ENCODE assay signal across 29 mouse cellular contexts in genomic region chr4:137577486-137577885, GRCm38 (mm10). TPM values are rescaled to one million over a fixed set of nuclear protein-coding genes. Genes with fewer than 3 reads are reported as not detected.
A peak's percentile ranks its signal among the peaks of the same experiment; 100 is the strongest.
DNase-seq lines count a peak whose midpoint lies in the region; ATAC-seq and TF ChIP-seq lines count a peak whose summit lies in the region.
"Had no signal": no experiment of that assay in that cellular context is flagged by ENCODE, and none has a peak within 500 bp of the region (broad histone marks: within the 10 kb centered on the region; RNA-seq: fewer than 3 reads in every experiment).

No protein-coding gene starts in this region.

- H3K36me3 ChIP-seq in forebrain, embryonic 11.5 days (ENCODE audit: control insufficient read depth, insufficient read depth, low read length), result no peaks in the 10 kb centered on the region
- no peaks in the 10 kb centered on the region for H3K36me3 ChIP-seq in forebrain, embryonic 13.5 days (ENCODE audit: poor library complexity, severe bottlenecking)
- no peaks in the 10 kb centered on the region for H3K36me3 ChIP-seq in midbrain, embryonic 11.5 days (ENCODE audit: control insufficient read depth, insufficient read depth, low read length)
- H3K36me3 ChIP-seq in midbrain, embryonic 15.5 days (replicated peaks), result no peaks in the 10 kb centered on the region
- no peaks in the 10 kb centered on the region for H3K36me3 ChIP-seq in lung, postnatal 0 days (ENCODE audit: insufficient read depth, low read length)
- H3K36me3 ChIP-seq: forebrain, embryonic 12.5 days; G1E; heart, embryonic 15.5 days; hindbrain, embryonic 10.5 days; hindbrain, embryonic 13.5 days had no signal

- 95% methylated on average over 12 of the region's 12 CpGs for WGBS in forebrain, embryonic 11.5 days
- WGBS in forebrain, embryonic 13.5 days, result 95% methylated on average over 12 of the region's 12 CpGs
- 95% methylated on average over 12 of the region's 12 CpGs for WGBS in midbrain, embryonic 11.5 days
- WGBS in midbrain, embryonic 15.5 days, result 96% methylated on average over 12 of the region's 12 CpGs
- 96% methylated on average over 12 of the region's 12 CpGs for WGBS in lung, postnatal 0 days

- no peak for TF ChIP-seq EP300 in lung, postnatal 0 days (IDR thresholded peaks at IDR 0.05)

- no peak overlapping the region for H3K9ac ChIP-seq in forebrain, embryonic 11.5 days (ENCODE audit: low read length)
- no peak overlapping the region for H3K9ac ChIP-seq in forebrain, embryonic 13.5 days
- H3K9ac ChIP-seq in midbrain, embryonic 11.5 days (ENCODE audit: low read length), result no peak overlapping the region
- H3K9ac ChIP-seq in midbrain, embryonic 15.5 days, result no peak overlapping the region
- H3K9ac ChIP-seq in lung, postnatal 0 days (replicated peaks; ENCODE audit: low read depth), result no peak overlapping the region

- no peaks in the 10 kb centered on the region for H3K4me1 ChIP-seq in forebrain, embryonic 11.5 days (replicated peaks; ENCODE audit: control insufficient read depth, insufficient read depth, low read length)
- H3K4me1 ChIP-seq in forebrain, embryonic 13.5 days, result no peaks in the 10 kb centered on the region; the same call in 1 of the 2 replicates
- H3K4me1 ChIP-seq in midbrain, embryonic 11.5 days (ENCODE audit: control insufficient read depth, insufficient read depth, low read length), result peaks cover 6% of the 10 kb centered on the region; the same call in 1 of the 2 replicates
- H3K4me1 ChIP-seq in midbrain, embryonic 15.5 days, result peaks cover 7% of the 10 kb centered on the region
- peaks cover 3% of the 10 kb centered on the region; the same call in 1 of the 2 replicates for H3K4me1 ChIP-seq in lung, postnatal 0 days (ENCODE audit: insufficient read depth, low read depth, low read length)

- ATAC-seq in forebrain, embryonic 11.5 days (replicated peaks; ENCODE audit: low FRiP score), result no peak
- no peak for ATAC-seq in forebrain, embryonic 13.5 days
- no peak for ATAC-seq in midbrain, embryonic 11.5 days (ENCODE audit: low FRiP score)
- no peak for ATAC-seq in midbrain, embryonic 15.5 days (replicated peaks)
- ATAC-seq in erythroid progenitor cell, adult 5-6 weeks (replicated peaks; ENCODE audit: low FRiP score, poor library complexity, severe bottlenecking), result no peak
- no peak for ATAC-seq in lung, postnatal 0 days
- ATAC-seq: activated CD4-positive, CD25-positive, alpha-beta regulatory T cell, adult 4 months; forebrain, embryonic 16.5 days; intestine, postnatal 0 days; Patski had no signal

- H3K4me2 ChIP-seq in forebrain, embryonic 11.5 days (ENCODE audit: low read depth, low read length, severe bottlenecking), result no peak overlapping the region
- H3K4me2 ChIP-seq in forebrain, embryonic 13.5 days, result no peak overlapping the region
- no peak overlapping the region for H3K4me2 ChIP-seq in midbrain, embryonic 11.5 days
- no peak overlapping the region for H3K4me2 ChIP-seq in midbrain, embryonic 15.5 days
- H3K4me2 ChIP-seq in lung, postnatal 0 days (replicated peaks; ENCODE audit: low read depth, low read length), result no peak overlapping the region

- DNase-seq in forebrain, embryonic 11.5 days (ENCODE audit: low spot score), result peak; percentile 53
- peak; percentile 82 for DNase-seq in midbrain, embryonic 11.5 days (ENCODE audit: low spot score, missing footprints)
- peak; percentile 37 for DNase-seq in R1 (ENCODE audit: low read depth, low spot score)
- DNase-seq in lung, postnatal 0 days (ENCODE audit: low spot score), result no peak
- DNase-seq: adrenal gland, adult 8-10 months had no signal

- H3K4me3 ChIP-seq in forebrain, embryonic 11.5 days (ENCODE audit: low read depth, low read length), result no peak overlapping the region
- no peak overlapping the region for H3K4me3 ChIP-seq in forebrain, embryonic 13.5 days
- no peak overlapping the region for H3K4me3 ChIP-seq in midbrain, embryonic 11.5 days (ENCODE audit: low read depth, low read length)
- no peak overlapping the region for H3K4me3 ChIP-seq in midbrain, embryonic 15.5 days
- no peak overlapping the region for H3K4me3 ChIP-seq in lung, postnatal 0 days (ENCODE audit: low read depth, low read length)

- H3K27ac ChIP-seq in forebrain, embryonic 11.5 days (ENCODE audit: low read depth, low read length), result no peak overlapping the region
- no peak overlapping the region for H3K27ac ChIP-seq in forebrain, embryonic 13.5 days
- no peak overlapping the region for H3K27ac ChIP-seq in midbrain, embryonic 11.5 days (ENCODE audit: low read depth, low read length)
- H3K27ac ChIP-seq in midbrain, embryonic 15.5 days, result no peak overlapping the region
- no peak overlapping the region for H3K27ac ChIP-seq in lung, postnatal 0 days (ENCODE audit: low read length)
- H3K27ac ChIP-seq: forebrain, embryonic 12.5 days; heart, embryonic 15.5 days; hindbrain, embryonic 10.5 days; hindbrain, embryonic 13.5 days had no signal

- no peaks in the 10 kb centered on the region for H3K9me3 ChIP-seq in forebrain, embryonic 11.5 days (ENCODE audit: control insufficient read depth, low read length)
- H3K9me3 ChIP-seq in forebrain, embryonic 13.5 days (replicated peaks), result no peaks in the 10 kb centered on the region
- H3K9me3 ChIP-seq in midbrain, embryonic 11.5 days (ENCODE audit: control insufficient read depth, low read length), result no peaks in the 10 kb centered on the region
- no peaks in the 10 kb centered on the region for H3K9me3 ChIP-seq in midbrain, embryonic 15.5 days
- no peaks in the 10 kb centered on the region for H3K9me3 ChIP-seq in lung, postnatal 0 days (ENCODE audit: low read length)
- H3K9me3 ChIP-seq: forebrain, embryonic 12.5 days; G1E; heart, embryonic 12.5 days; heart, embryonic 15.5 days; hindbrain, embryonic 10.5 days; hindbrain, embryonic 13.5 days had no signal

- no peaks in the 10 kb centered on the region; the same call in 1 of the 2 replicates for H3K27me3 ChIP-seq in forebrain, embryonic 11.5 days (ENCODE audit: control insufficient read depth, insufficient read depth, low read length)
- peaks cover 25% of the 10 kb centered on the region for H3K27me3 ChIP-seq in forebrain, embryonic 13.5 days
- H3K27me3 ChIP-seq in midbrain, embryonic 11.5 days (ENCODE audit: control insufficient read depth, insufficient read depth, low read length), result peaks cover 8% of the 10 kb centered on the region
- H3K27me3 ChIP-seq in midbrain, embryonic 15.5 days (replicated peaks), result peaks cover 15% of the 10 kb centered on the region
- H3K27me3 ChIP-seq in lung, postnatal 0 days (replicated peaks; ENCODE audit: insufficient read depth, low read length), result 0 out of 2 replicates have a peak, but pooled peaks cover 3% of the 10 kb centered on the region
- H3K27me3 ChIP-seq: Patski had no signal

- no peak for TF ChIP-seq CTCF in lung, postnatal 0 days (IDR thresholded peaks at IDR 0.05)

RNA-seq across cellular contexts. Expression of gene Ldlrad2, which starts 3.1 kb away (rescaled TPM):
- not detected in 2 replicates for polyA plus RNA-seq in forebrain, embryonic 11.5 days (2014; fragmentation: Nextera tagmentation; extraction: Ambion mirVana)
- not detected in 2 replicates for polyA plus RNA-seq in forebrain, embryonic 13.5 days (2015; fragmentation: Nextera tagmentation; extraction: Ambion mirVana)
- polyA plus RNA-seq in midbrain, embryonic 11.5 days (2014; fragmentation: Nextera tagmentation; extraction: Ambion mirVana), result not detected in 2 replicates
- 0.47 TPM in 1 of 2 replicates, not detected in the other for polyA plus RNA-seq in midbrain, embryonic 15.5 days (2015; fragmentation: Nextera tagmentation; extraction: Ambion mirVana)
- not detected in 2 replicates for total RNA-seq in erythroid progenitor cell, adult 5-6 weeks (2015; ENCODE audit: low replicate concordance)
- total RNA-seq in erythroid progenitor cell, adult 5-6 weeks (2017; ENCODE audit: low replicate concordance), result not detected in 2 replicates
- 0.54 TPM in 1 of 2 replicates, not detected in the other for polyA plus RNA-seq in lung, postnatal 0 days (2015; fragmentation: Nextera tagmentation; extraction: Ambion mirVana)
- total RNA-seq: adrenal gland, adult 8-10 months; adrenal gland, postnatal 25 days; CH12.LX; G1E; gastrocnemius, adult 18-20 months; gastrocnemius, postnatal 10 days; gastrocnemius, postnatal 36 days; granulocyte monocyte progenitor cell, adult 5-6 weeks; heart, postnatal 10 days; heart, postnatal 36 days had no signal
- polyA plus RNA-seq: activated CD4-positive, CD25-positive, alpha-beta regulatory T cell, adult 4 months; brain, embryonic 14.5 days; cortical plate, adult 2 months; embryonic facial prominence, embryonic 11.5 days; forebrain, embryonic 12.5 days; forebrain, embryonic 16.5 days; G1E; heart, embryonic 12.5 days; intestine, postnatal 0 days; Patski had no signal

RNA-seq across cellular contexts. Expression of gene Usp48, which starts 16.1 kb away (rescaled TPM):
- polyA plus RNA-seq in forebrain, embryonic 11.5 days (2014; fragmentation: Nextera tagmentation; extraction: Ambion mirVana), result 86.4 TPM in 2 replicates
- 69.9 and 76.8 TPM in 2 replicates for polyA plus RNA-seq in forebrain, embryonic 13.5 days (2015; fragmentation: Nextera tagmentation; extraction: Ambion mirVana)
- 72.5 and 77.2 TPM in 2 replicates for polyA plus RNA-seq in midbrain, embryonic 11.5 days (2014; fragmentation: Nextera tagmentation; extraction: Ambion mirVana)
- 67.0 and 70.6 TPM in 2 replicates for polyA plus RNA-seq in midbrain, embryonic 15.5 days (2015; fragmentation: Nextera tagmentation; extraction: Ambion mirVana)
- total RNA-seq in erythroid progenitor cell, adult 5-6 weeks (2015; ENCODE audit: low replicate concordance), result 167 and 183 TPM in 2 replicates
- 154 and 178 TPM in 2 replicates for total RNA-seq in erythroid progenitor cell, adult 5-6 weeks (2017; ENCODE audit: low replicate concordance)
- polyA plus RNA-seq in lung, postnatal 0 days (2015; fragmentation: Nextera tagmentation; extraction: Ambion mirVana), result 30.9 and 35.9 TPM in 2 replicates
